Mouse (Mus musculus) heart, adult 2 months (tissue): ENCODE measurements around the gene Gm2035. TPM values are rescaled to one million over a fixed set of nuclear protein-coding genes. Genes with fewer than 3 reads are reported as not detected.
"Not testable (repeated sequence)": the region's sequence is repeated elsewhere in the genome, so short reads cannot be mapped to it uniquely, and the experiment has no call there.

ENCODE experiments used
- DNase-seq, 2 experiments: peaks; one replicate each; pipeline ENCODE4 v3.0.0; 2021
- H3K27ac ChIP-seq: fragments of 200-600 bp; 2 replicates; pipeline ENCODE4 v1.8.1; 2022
- H3K27me3 ChIP-seq: fragments of 200-500 bp; 2 replicates; pipeline ENCODE4 v1.6.1; 2012; ENCODE audit warnings: mild to moderate bottlenecking, low read length, inconsistent platforms, mixed read lengths; ENCODE audit not compliant: control insufficient read depth, insufficient read depth
- H3K36me3 ChIP-seq: fragments of 200-500 bp; 2 replicates; pipeline ENCODE4 v1.6.1; 2012; ENCODE audit warnings: low read length, inconsistent platforms; ENCODE audit not compliant: control insufficient read depth, insufficient read depth
- H3K4me1 ChIP-seq: fragments of 200-500 bp; 2 replicates; pipeline ENCODE4 v1.6.1; 2011; ENCODE audit warnings: low read length; ENCODE audit not compliant: control insufficient read depth, insufficient read depth
- H3K4me3 ChIP-seq: fragments of 200-600 bp; 2 replicates; pipeline ENCODE4 v1.8.1; 2022
- H3K79me2 ChIP-seq: fragments of 200-500 bp; replicated peaks from 2 replicates; pipeline ENCODE4 v1.6.1; 2012; ENCODE audit warnings: mild to moderate bottlenecking, inconsistent platforms, low read length, moderate library complexity, mixed read lengths; ENCODE audit not compliant: control insufficient read depth, insufficient read depth
- H3K9ac ChIP-seq: fragments of 200-500 bp; 2 replicates; pipeline ENCODE4 v1.6.1; 2012; ENCODE audit warnings: low read depth, mild to moderate bottlenecking, control low read depth, inconsistent platforms, low read length, mixed read lengths
- WGBS: fragments of 180-500 bp; shearing (Covaris S2); methylation state at CpG from one replicate; pipeline ENCODE4 v1.1.7; 2018; 5-methylcytosine and 5-hydroxymethylcytosine counted together
- intact Hi-C: fragments of 180-260 bp; cut with DNase I; formaldehyde crosslinking; loops from one replicate; pipeline ENCODE4 v1.15.1; 2025
- long read RNA-seq: library from polyadenylated mRNA; stranded (forward); transcript quantifications from one replicate; pipeline ENCODE4 v2.0.0, GENCODE M21; 2021
- polyA plus RNA-seq: library from polyadenylated mRNA; depleted of rRNA; stranded (reverse); fragments of >200 nt; gene quantifications from 2 replicates; pipeline ENCODE4 v1.2.3, GENCODE M21; 2012; rRNA removed
- total RNA-seq, 2 experiments: library from RNA; stranded (reverse); gene quantifications; 2 replicates each; pipeline ENCODE4 v1.2.3; 2021

Gm2035 gene
- total RNA-seq, result not detected
- not detected in 2 replicates for polyA plus RNA-seq
- long read RNA-seq, result 0 reads

DNA sequence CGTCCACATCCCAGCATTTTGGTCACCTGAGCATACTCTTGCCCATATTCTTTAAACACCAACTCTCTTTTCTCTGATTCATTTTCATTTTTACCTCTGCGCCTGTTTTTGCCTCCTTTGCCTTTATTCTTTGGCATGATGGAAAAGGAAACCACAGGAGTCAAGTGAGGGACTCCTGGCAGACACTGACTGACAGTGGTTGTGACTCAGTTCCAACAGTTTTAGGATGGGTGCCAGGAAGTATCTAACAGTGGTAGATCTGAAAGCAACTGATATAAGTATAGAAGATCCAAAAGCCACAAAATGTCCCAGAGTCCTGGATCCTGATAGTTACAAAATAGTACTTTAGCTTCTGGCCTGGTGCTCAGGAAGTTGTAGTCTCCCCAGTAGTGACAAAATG lies at the start of gene Gm2035:
Gene Gm2035 (minus strand): TSS at position 137 of the 400 bp plus-strand sequence.
- intact Hi-C loops, result not testable (repeated sequence)
- WGBS, result 67% methylated on average over 2 of the region's 2 CpGs

DNA sequence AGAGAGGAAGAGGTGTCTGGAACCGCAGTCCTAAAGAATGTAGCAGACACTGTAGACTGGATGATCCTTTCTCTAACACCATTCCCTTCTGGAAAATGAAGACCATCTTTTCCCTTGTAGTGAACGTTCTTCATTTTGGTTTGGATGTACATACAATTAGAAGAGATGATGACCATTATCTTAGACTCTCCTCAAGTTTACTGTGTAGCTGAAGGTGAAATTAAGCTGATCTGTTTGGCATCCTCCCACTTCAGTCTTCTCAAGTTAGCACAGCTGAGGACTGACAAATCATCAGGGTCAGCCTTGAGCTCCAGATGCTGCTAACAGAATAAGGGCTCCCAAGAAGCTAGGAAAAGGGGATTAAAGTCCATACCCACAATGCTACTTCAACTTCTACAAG lies 34.1 kb upstream of the Gm2035 start, which contains the start of gene Gm2042:
Gene Gm2042 (plus strand): TSS at position 301 of the 400 bp plus-strand sequence.
- WGBS, result 61% methylated on average over 2 of the region's 2 CpGs
- H3K79me2 ChIP-seq, H3K4me3 ChIP-seq, H3K27ac ChIP-seq, H3K36me3 ChIP-seq, H3K4me1 ChIP-seq, H3K9ac ChIP-seq, intact Hi-C loops, DNase-seq, H3K27me3 ChIP-seq: not testable (repeated sequence)

More for the DNA sequence above, at the start of gene Gm2035:
- H3K4me3 ChIP-seq, H3K27ac ChIP-seq, DNase-seq, H3K79me2 ChIP-seq, H3K9ac ChIP-seq, H3K27me3 ChIP-seq, H3K36me3 ChIP-seq, H3K4me1 ChIP-seq: not testable (repeated sequence)

DNA sequence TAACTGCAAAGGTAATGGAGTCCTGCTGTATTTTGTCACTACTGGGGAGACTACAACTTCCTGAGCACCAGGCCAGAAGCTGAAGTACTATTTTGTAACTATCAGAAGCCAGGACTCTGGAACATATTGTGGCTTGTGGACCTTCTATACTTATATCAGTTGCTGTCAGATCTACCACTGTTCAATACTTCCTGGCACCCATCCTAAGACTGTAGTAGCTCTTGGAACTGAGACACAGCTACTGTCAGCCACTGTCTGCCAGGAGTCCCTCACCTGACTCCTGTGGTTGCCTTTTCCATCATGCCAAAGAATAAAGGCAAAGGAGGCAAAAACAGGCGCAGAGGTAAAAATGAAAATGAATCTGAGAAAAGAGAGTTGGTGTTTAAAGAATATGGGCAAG lies 24.6 kb downstream of the Gm2035 start, which contains the start of gene Gm2022:
Gene Gm2022 (plus strand): TSS at position 301 of the 400 bp plus-strand sequence.
- H3K79me2 ChIP-seq, intact Hi-C loops, H3K27ac ChIP-seq, H3K4me1 ChIP-seq, H3K27me3 ChIP-seq, DNase-seq, H3K9ac ChIP-seq, H3K4me3 ChIP-seq, H3K36me3 ChIP-seq: not testable (repeated sequence)
- WGBS, result 58% methylated on average over 1 of the region's 1 CpGs

DNA sequence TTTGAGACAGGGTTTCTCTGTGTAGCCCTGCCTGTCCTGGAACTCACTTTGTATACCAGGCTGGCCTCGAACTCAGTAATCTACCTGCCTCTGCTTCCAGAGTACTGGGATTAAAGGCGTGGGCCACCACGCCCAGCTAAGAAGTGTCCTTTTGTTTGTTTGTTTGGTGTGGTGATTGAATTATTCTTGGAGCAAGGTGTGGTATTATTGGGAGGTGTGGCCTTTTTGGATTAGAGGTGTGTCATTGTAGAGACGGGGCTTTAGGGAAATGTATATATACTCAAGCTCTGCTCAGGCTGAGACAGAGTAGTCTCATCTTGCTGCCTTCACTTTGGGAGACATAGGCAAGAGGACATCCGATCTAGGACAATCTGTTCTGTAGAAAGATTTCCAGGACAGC lies 45.9 kb downstream of the Gm2035 start, which contains the start of gene Gm2016:
Gene Gm2016 (plus strand): TSS at position 301 of the 400 bp plus-strand sequence.
- DNase-seq, H3K79me2 ChIP-seq, H3K9ac ChIP-seq, H3K4me3 ChIP-seq, H3K4me1 ChIP-seq, H3K27me3 ChIP-seq, H3K27ac ChIP-seq, intact Hi-C loops, H3K36me3 ChIP-seq: not testable (repeated sequence)
- 64% methylated on average over 5 of the region's 5 CpGs for WGBS

Other genes with a start within 250 kb of the Gm2035 start
- gene Gm21319, start 144.1 kb downstream of the Gm2035 start, total RNA-seq, result not detected
- not detected in 2 replicates for gene Gm21319, start 144.1 kb downstream of the Gm2035 start, polyA plus RNA-seq
- gene Gm21936, start 124.3 kb downstream of the Gm2035 start, total RNA-seq, result not detected
- gene Gm21936, start 124.3 kb downstream of the Gm2035 start, polyA plus RNA-seq, result not detected in 2 replicates
- not detected for gene BB287469, start 103.3 kb downstream of the Gm2035 start, total RNA-seq
- gene BB287469, start 103.3 kb downstream of the Gm2035 start, polyA plus RNA-seq, result not detected in 2 replicates
- not detected for gene Gm2001, start 77.5 kb downstream of the Gm2035 start, total RNA-seq
- gene Gm2001, start 77.5 kb downstream of the Gm2035 start, polyA plus RNA-seq, result not detected in 2 replicates
- gene Gm2016, start 45.8 kb downstream of the Gm2035 start, total RNA-seq, result not detected
- gene Gm2016, start 45.8 kb downstream of the Gm2035 start, polyA plus RNA-seq, result not detected in 2 replicates
- gene Gm2022, start 24.5 kb downstream of the Gm2035 start, total RNA-seq, result not detected
- gene Gm2022, start 24.5 kb downstream of the Gm2035 start, polyA plus RNA-seq, result not detected in 2 replicates
- gene Gm2042, start 34.2 kb upstream of the Gm2035 start, total RNA-seq, result not detected
- not detected in 2 replicates for gene Gm2042, start 34.2 kb upstream of the Gm2035 start, polyA plus RNA-seq
- gene Gm2075, start 92.0 kb upstream of the Gm2035 start, total RNA-seq, result not detected
- gene Gm2075, start 92.0 kb upstream of the Gm2035 start, polyA plus RNA-seq, result not detected in 2 replicates
- not detected for gene Gm6803, start 98.9 kb upstream of the Gm2035 start, total RNA-seq
- not detected in 2 replicates for gene Gm6803, start 98.9 kb upstream of the Gm2035 start, polyA plus RNA-seq
- not detected for gene Gm2056, start 107.1 kb upstream of the Gm2035 start, total RNA-seq
- gene Gm2056, start 107.1 kb upstream of the Gm2035 start, polyA plus RNA-seq, result not detected in 2 replicates
- gene Gm16368, start 163.8 kb upstream of the Gm2035 start, total RNA-seq, result not detected
- gene Gm16368, start 163.8 kb upstream of the Gm2035 start, polyA plus RNA-seq, result not detected in 2 replicates